Mouse (Mus musculus) liver, embryonic 14 days (tissue): ENCODE measurements around the gene Pparg. TPM values are rescaled to one million over a fixed set of nuclear protein-coding genes. Genes with fewer than 3 reads are reported as not detected.

Experiments used
- polyA plus RNA-seq: library from polyadenylated mRNA; depleted of rRNA; stranded (reverse); fragments of >200 nt; gene quantifications from 2 replicates; pipeline ENCODE4 v1.2.3, GENCODE M21; 2012; rRNA removed

The Pparg gene
- polyA plus RNA-seq: 0.63 and 0.81 TPM in 2 replicates

DNA sequence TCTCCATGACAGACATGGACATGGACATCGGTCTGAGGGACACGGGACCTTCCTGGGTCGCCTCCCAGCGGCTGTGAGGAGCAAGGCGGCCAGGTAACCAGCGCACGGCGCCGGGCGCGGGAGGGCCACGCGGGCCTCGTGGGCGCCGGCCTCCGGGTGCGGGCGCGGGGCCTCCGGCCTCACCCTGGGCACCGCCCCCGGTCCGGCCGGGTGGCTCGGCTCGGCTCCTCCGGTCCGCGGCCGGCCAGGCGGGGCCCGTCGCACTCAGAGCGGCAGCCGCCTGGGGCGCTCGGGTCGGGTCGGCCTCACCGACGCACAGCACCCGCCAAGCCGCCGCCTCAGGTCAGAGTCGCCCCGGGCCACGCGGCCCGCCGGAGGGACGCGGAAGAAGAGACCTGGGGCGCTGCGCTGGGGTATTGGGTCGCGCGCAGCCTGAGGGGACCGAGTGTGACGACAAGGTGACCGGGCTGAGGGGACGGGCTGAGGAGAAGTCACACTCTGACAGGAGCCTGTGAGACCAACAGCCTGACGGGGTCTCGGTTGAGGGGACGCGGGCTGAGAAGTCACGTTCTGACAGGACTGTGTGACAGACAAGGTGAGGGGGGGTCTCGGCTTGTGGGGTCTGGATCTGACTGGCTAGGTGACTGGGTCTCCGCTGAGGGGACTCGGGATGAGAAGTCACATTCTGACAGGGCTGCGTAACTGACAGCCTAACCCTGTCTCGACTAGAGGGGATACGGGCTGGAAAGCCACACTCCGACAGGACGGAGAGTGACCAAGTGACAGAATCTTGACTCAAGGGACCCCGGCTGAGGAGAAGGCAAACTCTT, at the start of gene Pparg:
Pparg (plus strand) TSS at position 176 of the 830 bp plus-strand sequence.

Other genes with a start within 250 kb of the Pparg start
- gene Syn2, start 226.0 kb upstream of the Pparg start, polyA plus RNA-seq: 0.03 and 0.06 TPM in 2 replicates
- gene Gm17482, start 133.6 kb upstream of the Pparg start, polyA plus RNA-seq: not detected in 2 replicates
- gene Timp4, start 108.7 kb upstream of the Pparg start, polyA plus RNA-seq: 0.01 TPM in 1 of 2 replicates, not detected in the other
- 4.4 and 4.8 TPM in 2 replicates for gene Tsen2, start 183.7 kb downstream of the Pparg start, polyA plus RNA-seq
- gene Mkrn2os, start 231.6 kb downstream of the Pparg start, polyA plus RNA-seq: 5.5 and 5.6 TPM in 2 replicates
- gene Mkrn2, start 241.0 kb downstream of the Pparg start, polyA plus RNA-seq: 7.1 and 7.4 TPM in 2 replicates